Mouse (Mus musculus): Measurements from ENCODE around the gene Zfp146. TPM values are rescaled to one million over a fixed set of nuclear protein-coding genes. Genes with fewer than 3 reads are reported as not detected.

The Zfp146 gene
- polyA plus RNA-seq, 1 experiment = not detected

DNA sequence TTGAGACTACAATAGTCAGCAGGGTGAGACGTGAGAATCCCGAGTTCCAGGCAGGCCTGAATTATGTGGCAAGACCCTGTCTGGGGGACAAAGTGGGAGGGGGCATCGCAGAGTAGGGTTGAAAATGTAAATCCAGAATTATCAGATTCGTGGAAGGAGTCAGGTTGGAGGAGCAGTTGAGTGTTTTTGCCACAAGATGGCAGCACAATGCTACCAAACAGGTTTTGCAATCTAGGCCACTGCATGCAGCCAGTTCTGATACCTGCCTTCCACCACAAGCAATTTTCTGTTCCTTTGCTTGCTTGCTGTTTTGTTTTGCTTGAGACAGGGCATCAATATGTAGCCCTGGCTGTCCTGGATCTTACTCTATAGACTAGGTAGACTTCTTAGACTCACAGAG, 11.8 kb upstream of the Zfp146 start:
- Histone ChIP-seq H3K4me1 (ENCODE audit: control insufficient read depth, insufficient read depth, low read length) (peaks cover 3% of the 10 kb centered on the region; the same call in 1 of the 2 replicates), H3K4me3 (ENCODE audit: insufficient read depth, low read depth, low read length) (no peak overlapping the region), H3K27ac (ENCODE audit: insufficient read depth, low read depth, low read length) (no peak overlapping the region)
- WGBS = 4% methylated on average over 4 of the region's 4 CpGs
- TF ChIP-seq POLR2A (IDR thresholded peaks at IDR 0.05; ENCODE audit: insufficient read depth, low read depth, low read length) (no peak), CTCF (IDR thresholded peaks at IDR 0.05; ENCODE audit: insufficient read depth, low read depth, low read length) (0 out of 2 replicates have a peak, but pooled peaks have one; percentile 18)

GRCm38 (mm10) chr7:30178256-30178655, 8.7 kb upstream of the Zfp146 start:
- H3K4me1 ChIP-seq (ENCODE audit: control insufficient read depth, insufficient read depth, low read length) = no peaks in the 10 kb centered on the region
- WGBS = 90% methylated on average over 11 of the region's 11 CpGs
- TF ChIP-seq CTCF (IDR thresholded peaks at IDR 0.05; ENCODE audit: insufficient read depth, low read depth, low read length) (no peak), POLR2A (IDR thresholded peaks at IDR 0.05; ENCODE audit: insufficient read depth, low read depth, low read length) (no peak)
- H3K27ac ChIP-seq (ENCODE audit: insufficient read depth, low read depth, low read length) = no peak overlapping the region
- no peak overlapping the region for H3K4me3 ChIP-seq (ENCODE audit: insufficient read depth, low read depth, low read length)

DNA sequence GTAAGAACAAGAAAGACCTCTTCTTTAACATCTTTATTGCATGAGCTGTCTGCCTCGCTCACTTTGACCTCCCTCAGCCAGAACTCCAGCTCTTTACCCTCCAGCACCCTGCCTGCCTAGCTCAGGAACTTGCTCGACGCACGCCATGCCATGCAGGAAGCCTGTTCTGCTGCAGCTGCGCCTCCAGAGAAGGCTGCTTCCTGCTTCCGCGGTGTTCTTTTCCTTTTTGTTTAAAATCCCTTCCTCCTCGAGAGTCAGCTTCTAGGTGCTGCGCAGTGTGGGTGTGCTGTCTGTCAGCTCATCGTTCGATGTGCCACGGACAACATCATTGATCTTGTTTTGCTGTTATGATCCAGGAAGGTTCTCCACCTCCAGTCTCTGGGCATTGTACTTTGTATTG, 6.9 kb upstream of the Zfp146 start:
- Histone ChIP-seq H3K4me1 (ENCODE audit: control insufficient read depth, insufficient read depth, low read length) (no peaks in the 10 kb centered on the region), H3K4me3 (ENCODE audit: insufficient read depth, low read depth, low read length) (no peak overlapping the region), H3K27ac (ENCODE audit: insufficient read depth, low read depth, low read length) (no peak overlapping the region)
- WGBS = 86% methylated on average over 12 of the region's 12 CpGs
- no peak for TF ChIP-seq POLR2A (IDR thresholded peaks at IDR 0.05; ENCODE audit: insufficient read depth, low read depth, low read length)
- no peak for TF ChIP-seq CTCF (IDR thresholded peaks at IDR 0.05; ENCODE audit: insufficient read depth, low read depth, low read length)

DNA sequence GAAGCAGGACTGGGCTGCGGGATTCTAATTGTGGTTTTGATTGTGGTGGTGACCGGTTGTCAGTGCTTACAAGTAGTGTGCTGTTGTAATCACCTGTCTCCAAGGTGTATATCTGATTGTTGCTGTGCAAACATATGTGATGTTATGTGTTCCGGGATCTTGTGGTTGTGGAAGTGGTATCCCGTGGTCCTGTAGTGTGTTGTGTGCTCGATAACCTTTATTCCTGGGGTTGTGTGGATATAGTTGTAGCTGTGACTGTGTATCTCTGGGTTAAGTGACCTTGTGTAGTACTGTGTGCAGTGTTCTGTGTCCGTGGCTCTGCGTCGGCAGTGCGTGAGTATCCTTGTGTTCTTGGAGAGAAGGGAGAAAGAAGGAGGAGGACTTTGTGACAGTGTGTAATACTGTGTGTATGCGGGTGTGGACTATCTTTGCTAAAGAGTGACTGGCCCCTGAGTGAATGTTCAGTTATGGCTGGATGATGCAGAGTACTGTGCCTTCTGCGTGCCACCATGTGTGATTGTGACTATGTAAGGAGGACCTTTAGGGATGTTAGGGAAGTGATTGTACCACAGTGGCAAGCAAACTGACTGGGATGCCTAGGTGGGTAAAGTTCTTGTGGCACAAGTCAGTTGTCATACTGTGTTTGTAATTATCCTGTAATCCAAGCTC, 867 bp upstream of the Zfp146 start:
- Histone ChIP-seq H3K27ac (ENCODE audit: insufficient read depth, low read depth, low read length) (peak overlapping the region; percentile 99; the same call in 1 of the 2 replicates), H3K4me1 (ENCODE audit: control insufficient read depth, insufficient read depth, low read length) (no peaks in the 10 kb centered on the region), H3K4me3 (ENCODE audit: insufficient read depth, low read depth, low read length) (peak overlapping the region; percentile 100)
- TF ChIP-seq POLR2A (IDR thresholded peaks at IDR 0.05; ENCODE audit: insufficient read depth, low read depth, low read length) (no peak), CTCF (IDR thresholded peaks at IDR 0.05; ENCODE audit: insufficient read depth, low read depth, low read length) (no peak)
- WGBS = 10% methylated on average over 11 of the region's 11 CpGs

DNA sequence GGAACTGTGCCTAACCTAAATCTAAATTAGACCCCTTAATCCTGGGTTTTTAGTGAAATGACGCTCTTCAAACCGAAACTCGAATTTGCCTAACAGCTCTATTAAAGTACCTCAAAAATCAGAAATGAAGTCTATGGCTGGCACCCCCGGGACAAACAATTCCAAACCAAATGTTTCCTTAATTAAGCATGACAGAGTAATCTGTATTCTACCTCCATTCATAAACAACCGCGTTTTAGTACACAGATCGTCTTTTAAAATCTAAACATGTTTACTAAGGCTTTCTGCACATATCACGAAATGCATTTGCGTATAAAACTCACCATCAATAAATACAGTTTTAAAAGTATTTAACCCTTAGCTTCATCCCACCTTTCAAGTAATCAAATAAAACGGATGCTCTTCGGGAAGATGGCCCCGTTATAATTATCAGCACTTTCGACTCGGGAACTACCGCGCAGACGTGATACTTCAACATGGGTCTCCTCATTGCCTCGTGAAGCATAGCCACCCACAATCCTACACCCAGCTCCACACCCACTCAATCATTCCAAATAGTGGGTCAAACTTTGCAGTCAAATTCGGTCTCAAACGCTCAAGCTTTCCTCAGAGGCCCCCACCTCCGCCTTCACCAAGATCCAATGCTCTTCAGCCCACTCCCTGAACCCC, 502 bp downstream of the Zfp146 start:
- Histone ChIP-seq H3K27ac (ENCODE audit: insufficient read depth, low read depth, low read length) (peak overlapping the region; percentile 85), H3K4me1 (ENCODE audit: control insufficient read depth, insufficient read depth, low read length) (no peaks in the 10 kb centered on the region), H3K4me3 (ENCODE audit: insufficient read depth, low read depth, low read length) (peak overlapping the region; percentile 100)
- no peak for TF ChIP-seq POLR2A (IDR thresholded peaks at IDR 0.05; ENCODE audit: insufficient read depth, low read depth, low read length)
- no peak for TF ChIP-seq CTCF (IDR thresholded peaks at IDR 0.05; ENCODE audit: insufficient read depth, low read depth, low read length)
- under 1% methylated on average over 21 of the region's 21 CpGs for WGBS

DNA sequence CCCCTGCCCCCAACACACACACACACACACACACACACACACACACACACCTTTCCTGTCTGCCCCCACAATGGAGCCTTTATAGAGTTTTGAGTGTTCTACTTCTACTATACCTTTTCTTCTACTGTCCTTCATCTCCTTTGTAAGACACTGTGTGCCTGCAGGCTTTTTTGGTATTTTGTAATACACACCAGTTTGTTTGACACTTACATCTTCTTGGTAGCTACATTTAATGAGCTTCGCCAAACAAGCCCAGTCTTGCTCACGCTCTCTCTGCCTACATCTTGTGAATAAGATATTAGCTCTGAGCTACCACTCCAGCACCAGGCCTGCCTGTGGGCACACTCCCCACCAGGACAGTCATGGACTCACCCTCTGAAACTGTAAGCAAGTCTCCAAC, 4.8 kb downstream of the Zfp146 start:
- Histone ChIP-seq H3K27ac (ENCODE audit: insufficient read depth, low read depth, low read length) (no peak overlapping the region), H3K4me3 (ENCODE audit: insufficient read depth, low read depth, low read length) (no peak overlapping the region), H3K4me1 (ENCODE audit: control insufficient read depth, insufficient read depth, low read length) (no peaks in the 10 kb centered on the region)
- no peak for TF ChIP-seq POLR2A (IDR thresholded peaks at IDR 0.05; ENCODE audit: insufficient read depth, low read depth, low read length)
- no peak for TF ChIP-seq CTCF (IDR thresholded peaks at IDR 0.05; ENCODE audit: insufficient read depth, low read depth, low read length)
- 97% methylated on average over 2 of the region's 2 CpGs for WGBS

- TF ChIP-seq POLR2A (IDR thresholded peaks at IDR 0.05; ENCODE audit: insufficient read depth, low read depth, low read length) (no peak), CTCF (IDR thresholded peaks at IDR 0.05; ENCODE audit: insufficient read depth, low read depth, low read length) (no peak)
- H3K4me3 ChIP-seq (ENCODE audit: insufficient read depth, low read depth, low read length) = no peak overlapping the region
- H3K27ac ChIP-seq (ENCODE audit: insufficient read depth, low read depth, low read length) = no peak overlapping the region
- H3K4me1 ChIP-seq (ENCODE audit: control insufficient read depth, insufficient read depth, low read length) = no peaks in the 10 kb centered on the region
- WGBS = 84% methylated on average over 5 of the region's 5 CpGs
Measured at GRCm38 (mm10) chr7:30163113-30163512, 6.4 kb downstream of the Zfp146 start.

GRCm38 (mm10) chr7:30155507-30155906, 14.0 kb downstream of the Zfp146 start:
- H3K4me3 ChIP-seq (ENCODE audit: insufficient read depth, low read depth, low read length) = no peak overlapping the region
- no peaks in the 10 kb centered on the region for H3K4me1 ChIP-seq (ENCODE audit: control insufficient read depth, insufficient read depth, low read length)
- TF ChIP-seq CTCF (IDR thresholded peaks at IDR 0.05; ENCODE audit: insufficient read depth, low read depth, low read length) = no peak
- no peak for TF ChIP-seq POLR2A (IDR thresholded peaks at IDR 0.05; ENCODE audit: insufficient read depth, low read depth, low read length)
- 73% methylated on average over 3 of the region's 3 CpGs for WGBS
- H3K27ac ChIP-seq (ENCODE audit: insufficient read depth, low read depth, low read length) = no peak overlapping the region

DNA sequence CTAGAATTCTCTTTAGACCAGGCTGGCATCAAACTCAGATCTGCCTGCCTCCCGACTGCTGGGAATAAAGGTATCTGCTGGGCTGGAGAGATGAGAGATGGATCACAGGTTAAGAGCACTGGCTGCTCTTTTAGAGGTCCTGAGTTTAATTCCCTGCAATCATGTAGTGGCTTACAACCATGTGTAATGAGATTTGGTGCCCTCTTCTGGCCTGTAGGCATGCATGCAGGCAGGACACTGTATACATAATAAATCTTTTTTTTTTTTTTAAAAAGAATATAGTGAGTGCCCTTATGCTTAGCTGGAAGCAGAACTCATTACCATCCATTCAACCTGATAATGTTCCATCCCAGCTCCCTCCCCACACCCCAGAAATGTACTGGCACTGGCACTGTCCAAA, 15.5 kb downstream of the Zfp146 start:
- 93% methylated on average over 1 of the region's 1 CpGs for WGBS
- Histone ChIP-seq H3K4me3 (ENCODE audit: insufficient read depth, low read depth, low read length) (no peak overlapping the region), H3K27ac (ENCODE audit: insufficient read depth, low read depth, low read length) (no peak overlapping the region), H3K4me1 (ENCODE audit: control insufficient read depth, insufficient read depth, low read length) (no peaks in the 10 kb centered on the region)
- TF ChIP-seq POLR2A (IDR thresholded peaks at IDR 0.05; ENCODE audit: insufficient read depth, low read depth, low read length) (no peak), CTCF (IDR thresholded peaks at IDR 0.05; ENCODE audit: insufficient read depth, low read depth, low read length) (no peak)

All from olfactory bulb, adult 2 months (tissue).